Mouse (Mus musculus) MN1 (cell line): ENCODE measurements around the gene Vat1l.

Experiments
- DNase-seq: peaks from one replicate; pipeline ENCODE4 v3.0.0-alpha.2; 2016; ENCODE audit warnings: low spot score

Vat1l gene

GRCm38 (mm10) chr8:114205221-114205901 is at the start of gene Vat1l:
Vat1l (plus strand) TSS chr8:114205612.
- DNase-seq: peak; percentile 85

- no peak for DNase-seq
These were observed 46.8 kb upstream of the Vat1l start for GRCm38 (mm10) chr8:114158586-114158985.

- DNase-seq: no peak
These were observed 45.7 kb upstream of the Vat1l start for GRCm38 (mm10) chr8:114159666-114160065.

GRCm38 (mm10) chr8:114163871-114164270 is 41.5 kb upstream of the Vat1l start:
- no peak for DNase-seq

- no peak for DNase-seq
These were observed 40.8 kb upstream of the Vat1l start for GRCm38 (mm10) chr8:114164444-114165096.

GRCm38 (mm10) chr8:114165741-114166140 is 39.7 kb upstream of the Vat1l start:
- peak; percentile 52 for DNase-seq

- DNase-seq: no peak
These were observed 28.7 kb upstream of the Vat1l start for GRCm38 (mm10) chr8:114176721-114177120.

- no peak for DNase-seq
These were observed 12.1 kb upstream of the Vat1l start for GRCm38 (mm10) chr8:114193334-114193733.

GRCm38 (mm10) chr8:114198990-114199389 is 6.4 kb upstream of the Vat1l start:
- peak; percentile 63 for DNase-seq

GRCm38 (mm10) chr8:114206421-114206983 is 1.1 kb downstream of the Vat1l start:
- DNase-seq: peak; percentile 28

- no peak for DNase-seq
These were observed 1.6 kb downstream of the Vat1l start for GRCm38 (mm10) chr8:114207026-114207425.

- DNase-seq: no peak
These were observed 15.4 kb downstream of the Vat1l start for GRCm38 (mm10) chr8:114220779-114221178.

GRCm38 (mm10) chr8:114222001-114222400 is 16.6 kb downstream of the Vat1l start:
- no peak for DNase-seq

GRCm38 (mm10) chr8:114224001-114224400 is 18.6 kb downstream of the Vat1l start:
- DNase-seq: no peak

GRCm38 (mm10) chr8:114251321-114252065 is 46.1 kb downstream of the Vat1l start:
- DNase-seq: no peak

GRCm38 (mm10) chr8:114258685-114259084 is 53.3 kb downstream of the Vat1l start:
- peak; percentile 50 for DNase-seq

GRCm38 (mm10) chr8:114259713-114260355 is 54.4 kb downstream of the Vat1l start:
- no peak for DNase-seq

- DNase-seq: peak; percentile 20
These were observed 56.9 kb downstream of the Vat1l start for GRCm38 (mm10) chr8:114262331-114262730.

- no peak for DNase-seq
These were observed 69.1 kb downstream of the Vat1l start for GRCm38 (mm10) chr8:114274558-114274957.

GRCm38 (mm10) chr8:114281101-114281500 is 75.7 kb downstream of the Vat1l start:
- no peak for DNase-seq

GRCm38 (mm10) chr8:114294889-114295748 is 89.7 kb downstream of the Vat1l start:
- DNase-seq: no peak
